Mouse (Mus musculus) MEL-GATA-1-ER (cell line): ENCODE data around the gene Sept9.

Experiments used
- DNase-seq: peaks from one replicate; pipeline ENCODE4 v3.0.0-alpha.2; 2012; ENCODE audit warnings: low read depth; ENCODE audit errors: extremely low read depth

Sept9 gene

GRCm38 (mm10) chr11:117403073-117403472 lies 203.6 kb downstream of the Sept9 start:
- DNase-seq: no peak

GRCm38 (mm10) chr11:117403781-117404180 lies 204.3 kb downstream of the Sept9 start:
- DNase-seq: no peak

DNA sequence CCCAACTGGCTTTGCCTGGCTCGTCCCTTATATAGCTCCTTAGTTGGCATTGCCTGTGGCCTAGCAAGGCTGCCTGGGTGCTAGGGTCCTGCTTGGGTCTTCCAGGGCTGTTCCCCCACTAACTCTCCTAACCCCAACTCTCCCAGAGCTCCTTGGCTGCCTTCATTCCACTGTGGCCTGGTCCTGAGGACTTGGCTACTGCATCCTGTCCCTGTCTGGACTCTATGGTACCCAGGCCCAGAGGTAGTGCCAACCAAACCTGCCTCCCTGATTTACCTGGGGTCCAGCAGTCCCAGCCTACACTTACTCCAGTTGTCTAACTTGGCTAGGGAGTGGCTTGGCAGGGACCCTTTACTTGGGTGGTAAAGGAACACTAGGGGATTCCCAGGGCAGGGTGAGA lies 207.2 kb downstream of the Sept9 start:
- DNase-seq: no peak

DNA sequence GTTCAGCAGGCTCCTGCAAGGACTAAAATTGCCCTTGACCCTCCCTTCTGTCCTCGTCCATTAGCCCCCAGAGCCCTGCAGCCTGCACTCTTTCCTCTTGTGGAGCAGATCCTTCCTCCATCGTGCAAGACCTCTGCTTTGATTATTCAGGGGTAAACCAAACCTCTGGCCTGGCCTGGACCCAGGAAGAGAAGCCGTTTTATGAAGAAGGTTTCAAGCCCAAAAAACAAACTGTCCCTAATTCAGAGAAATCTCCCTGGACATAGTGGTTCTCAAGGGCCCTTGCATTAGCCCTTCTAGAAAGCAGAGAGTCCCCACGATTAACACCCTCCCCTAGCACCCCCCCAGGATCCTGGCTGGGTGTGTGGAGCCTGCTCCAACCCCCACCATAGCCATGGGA lies 207.7 kb downstream of the Sept9 start:
- no peak for DNase-seq

- peak; percentile 89 for DNase-seq
Measured at GRCm38 (mm10) chr11:117407651-117408441, 208.4 kb downstream of the Sept9 start.

- no peak for DNase-seq
Measured at GRCm38 (mm10) chr11:117408442-117409031, 209.1 kb downstream of the Sept9 start.

DNA sequence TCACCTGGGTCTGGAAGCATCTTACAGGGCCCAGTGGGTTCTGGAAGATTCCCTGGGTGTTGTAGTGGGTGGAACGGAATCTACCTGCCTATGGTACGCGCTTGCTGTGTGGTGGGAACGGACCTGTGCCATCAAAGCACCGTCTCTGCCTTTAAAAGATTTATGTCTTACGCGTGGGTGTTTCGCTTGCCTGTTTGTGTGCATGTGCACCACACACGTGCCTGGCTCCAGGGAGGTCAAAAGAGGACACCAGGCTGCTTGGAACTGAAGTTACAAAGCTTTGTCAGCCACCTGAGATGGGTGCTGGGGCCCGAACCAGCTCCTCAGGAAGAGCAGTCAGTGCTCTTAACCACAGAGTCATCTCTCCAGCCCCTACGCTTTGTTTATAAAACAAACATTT lies 209.9 kb downstream of the Sept9 start:
- no peak for DNase-seq

DNA sequence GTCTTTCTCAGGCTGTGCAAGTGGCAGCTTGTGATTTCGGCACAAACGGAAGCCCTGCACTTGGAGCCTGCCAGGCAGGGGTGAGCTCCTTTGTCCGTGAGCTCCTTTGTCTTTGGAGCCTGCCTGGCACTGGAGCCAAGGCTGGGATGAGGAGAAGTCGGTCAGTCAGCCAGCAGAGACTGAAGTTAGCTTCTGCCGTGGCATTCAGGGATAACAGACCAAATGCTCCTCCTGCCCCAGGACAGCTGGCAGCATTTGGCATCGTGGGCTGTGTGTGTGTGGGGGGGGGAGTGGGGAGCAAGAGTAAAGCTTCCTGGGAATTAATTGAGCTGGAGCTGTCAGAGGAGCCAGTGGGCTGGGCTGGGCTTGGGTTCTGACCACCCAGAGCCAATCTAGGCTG lies 210.6 kb downstream of the Sept9 start:
- no peak for DNase-seq

GRCm38 (mm10) chr11:117411663-117412062 lies 212.2 kb downstream of the Sept9 start:
- DNase-seq: no peak
